Mouse (Mus musculus) intestine, embryonic 15.5 days (tissue): Measurements from ENCODE around the gene Iapp. TPM values are rescaled to one million over a fixed set of nuclear protein-coding genes. Genes with fewer than 3 reads are reported as not detected.
"Not testable (repeated sequence)": the region's sequence is repeated elsewhere in the genome, so short reads cannot be mapped to it uniquely, and the experiment has no call there.

Experiments
- ATAC-seq: fragments of 200-750 bp; cut with Nextera tagmentation; 2 replicates; pipeline ENCODE4 v1.8.0; 2017; ENCODE audit warnings: moderate TSS enrichment, moderate library complexity
- H3K27ac ChIP-seq: fragments of 300-500 bp; sonication (generic); 2 replicates; pipeline ENCODE4 v1.5.1; 2015; ENCODE audit warnings: mild to moderate bottlenecking, inconsistent platforms
- H3K27me3 ChIP-seq: fragments of 300-500 bp; sonication (generic); replicated peaks from 2 replicates; pipeline ENCODE4 v1.6.1; 2015; ENCODE audit warnings: inconsistent platforms
- H3K36me3 ChIP-seq: fragments of 300-500 bp; sonication (generic); 2 replicates; pipeline ENCODE4 v1.6.1; 2015; ENCODE audit warnings: inconsistent platforms
- H3K4me1 ChIP-seq: fragments of 300-500 bp; sonication (generic); replicated peaks from 2 replicates; pipeline ENCODE4 v1.6.1; 2015; ENCODE audit warnings: inconsistent platforms
- H3K4me2 ChIP-seq: fragments of 300-500 bp; sonication (generic); replicated peaks from 2 replicates; pipeline ENCODE4 v1.6.1; 2015; ENCODE audit warnings: mild to moderate bottlenecking, inconsistent platforms
- H3K4me3 ChIP-seq: fragments of 300-500 bp; sonication (generic); replicated peaks from 2 replicates; pipeline ENCODE4 v1.5.1; 2015; ENCODE audit warnings: inconsistent platforms
- H3K9ac ChIP-seq: fragments of 300-500 bp; sonication (generic); 2 replicates; pipeline ENCODE4 v1.6.1; 2015; ENCODE audit warnings: inconsistent platforms
- H3K9me3 ChIP-seq: fragments of 300-500 bp; sonication (generic); 2 replicates; pipeline ENCODE4 v1.6.1; 2016; ENCODE audit warnings: inconsistent platforms
- WGBS: fragments of 180-500 bp; shearing (Covaris S2); methylation state at CpG from one replicate; pipeline ENCODE4 v1.1.7; 2015; 5-methylcytosine and 5-hydroxymethylcytosine counted together
- polyA plus RNA-seq: library from polyadenylated mRNA; unstranded; fragments of >200 nt; fragmentation: Nextera tagmentation; extraction: Ambion mirVana; gene quantifications from 2 replicates; pipeline ENCODE4 v1.2.1, GENCODE M21; 2015

The Iapp gene
- polyA plus RNA-seq: 54.1 and 76.2 TPM in 2 replicates

- ATAC-seq: no peak
- no peak within 1 kb of the TSS for H3K27ac ChIP-seq
- H3K4me1 ChIP-seq: no peaks in the 10 kb centered on the region
- H3K4me3 ChIP-seq: no peak within 1 kb of the TSS
- no peaks in the 10 kb centered on the region for H3K27me3 ChIP-seq
- H3K9ac ChIP-seq: no peak within 1 kb of the TSS
- no peak within 1 kb of the TSS for H3K4me2 ChIP-seq
- WGBS: 59% methylated on average over 4 of the region's 4 CpGs
- H3K9me3 ChIP-seq: no peaks in the 10 kb centered on the region
- no peaks in the 10 kb centered on the region for H3K36me3 ChIP-seq
Observed at GRCm38 (mm10) chr6:142298098-142298497, at the start of gene Iapp. Gene Iapp, plus strand, starts transcription at chr6:142298423.

- WGBS: 84% methylated on average over 1 of the region's 1 CpGs
Observed at GRCm38 (mm10) chr6:142250738-142251307, 47.4 kb upstream of the Iapp start.

GRCm38 (mm10) chr6:142275721-142276442 lies 22.3 kb upstream of the Iapp start:
- no peak for ATAC-seq
- no peak overlapping the region for H3K27ac ChIP-seq
- WGBS: 5% methylated on average over 4 of the region's 4 CpGs
- H3K4me3 ChIP-seq: no peak overlapping the region
- no peaks in the 10 kb centered on the region for H3K27me3 ChIP-seq
- H3K4me1 ChIP-seq: no peaks in the 10 kb centered on the region
- H3K4me2 ChIP-seq: no peak overlapping the region
- no peak overlapping the region for H3K9ac ChIP-seq
- no peaks in the 10 kb centered on the region for H3K36me3 ChIP-seq
- H3K9me3 ChIP-seq: no peaks in the 10 kb centered on the region

More at GRCm38 (mm10) chr6:142250738-142251307, 47.4 kb upstream of the Iapp start:
- not testable (repeated sequence) for H3K27me3 ChIP-seq, H3K4me3 ChIP-seq, H3K27ac ChIP-seq, H3K36me3 ChIP-seq, ATAC-seq, H3K4me1 ChIP-seq, H3K4me2 ChIP-seq, H3K9me3 ChIP-seq, H3K9ac ChIP-seq

- Histone ChIP-seq H3K27me3 (no peaks in the 10 kb centered on the region), H3K9ac (no peak overlapping the region), H3K4me1 (no peaks in the 10 kb centered on the region), H3K4me2 (no peak overlapping the region), H3K9me3 (no peaks in the 10 kb centered on the region), H3K36me3 (no peaks in the 10 kb centered on the region), H3K4me3 (no peak overlapping the region), H3K27ac (no peak overlapping the region)
- WGBS: 58% methylated on average over 12 of the region's 12 CpGs
- ATAC-seq: peak; percentile 49; the same call in 1 of the 2 replicates
Observed at GRCm38 (mm10) chr6:142289413-142290118, 8.7 kb upstream of the Iapp start.

GRCm38 (mm10) chr6:142305076-142305475 lies 6.9 kb downstream of the Iapp start:
- H3K4me3 ChIP-seq: no peak overlapping the region
- no peaks in the 10 kb centered on the region for H3K36me3 ChIP-seq
- no peak overlapping the region for H3K27ac ChIP-seq
- H3K4me1 ChIP-seq: no peaks in the 10 kb centered on the region
- H3K27me3 ChIP-seq: no peaks in the 10 kb centered on the region
- no peak overlapping the region for H3K4me2 ChIP-seq
- no peak for ATAC-seq
- no peak overlapping the region for H3K9ac ChIP-seq
- no peaks in the 10 kb centered on the region for H3K9me3 ChIP-seq

- no peak for ATAC-seq
- Histone ChIP-seq H3K4me1 (no peaks in the 10 kb centered on the region), H3K4me2 (no peak overlapping the region), H3K4me3 (no peak overlapping the region), H3K36me3 (no peaks in the 10 kb centered on the region), H3K9ac (no peak overlapping the region), H3K9me3 (no peaks in the 10 kb centered on the region), H3K27ac (no peak overlapping the region), H3K27me3 (no peaks in the 10 kb centered on the region)
- WGBS: 84% methylated on average over 5 of the region's 5 CpGs
Observed at GRCm38 (mm10) chr6:142314285-142314684, 16.1 kb downstream of the Iapp start.

- no peaks in the 10 kb centered on the region for H3K36me3 ChIP-seq
- no peaks in the 10 kb centered on the region for H3K4me1 ChIP-seq
- H3K4me3 ChIP-seq: no peak overlapping the region
- no peak overlapping the region for H3K27ac ChIP-seq
- no peaks in the 10 kb centered on the region for H3K27me3 ChIP-seq
- ATAC-seq: no peak
- H3K9ac ChIP-seq: no peak overlapping the region
- no peaks in the 10 kb centered on the region for H3K9me3 ChIP-seq
- H3K4me2 ChIP-seq: no peak overlapping the region
Observed at GRCm38 (mm10) chr6:142317106-142317505, 18.9 kb downstream of the Iapp start.

GRCm38 (mm10) chr6:142322881-142323280 lies 24.7 kb downstream of the Iapp start, which contains the start of gene Slco1a5:
Gene Slco1a5, minus strand, starts transcription at chr6:142322981.
- no peaks in the 10 kb centered on the region for H3K27me3 ChIP-seq
- H3K4me3 ChIP-seq: no peak within 1 kb of the TSS
- no peak within 1 kb of the TSS for H3K4me2 ChIP-seq
- 20% methylated on average over 4 of the region's 4 CpGs for WGBS
- no peak within 1 kb of the TSS for H3K9ac ChIP-seq
- H3K27ac ChIP-seq: no peak within 1 kb of the TSS
- no peaks in the 10 kb centered on the region for H3K9me3 ChIP-seq
- ATAC-seq: no peak
- H3K4me1 ChIP-seq: no peaks in the 10 kb centered on the region
- H3K36me3 ChIP-seq: no peaks in the 10 kb centered on the region

- 68% methylated on average over 3 of the region's 3 CpGs for WGBS
- H3K27me3 ChIP-seq: no peaks in the 10 kb centered on the region
- no peak overlapping the region for H3K4me2 ChIP-seq
- H3K9ac ChIP-seq: no peak overlapping the region
- H3K9me3 ChIP-seq: no peaks in the 10 kb centered on the region
- no peak for ATAC-seq
- no peaks in the 10 kb centered on the region for H3K36me3 ChIP-seq
- no peak overlapping the region for H3K27ac ChIP-seq
- H3K4me3 ChIP-seq: no peak overlapping the region
- no peaks in the 10 kb centered on the region for H3K4me1 ChIP-seq
Observed at GRCm38 (mm10) chr6:142326598-142326997, 28.4 kb downstream of the Iapp start.

GRCm38 (mm10) chr6:142329201-142329600 lies 31.0 kb downstream of the Iapp start:
- H3K4me1 ChIP-seq: no peaks in the 10 kb centered on the region
- H3K36me3 ChIP-seq: no peaks in the 10 kb centered on the region
- H3K4me3 ChIP-seq: no peak overlapping the region
- no peak overlapping the region for H3K27ac ChIP-seq
- H3K9me3 ChIP-seq: no peaks in the 10 kb centered on the region
- 65% methylated on average over 1 of the region's 1 CpGs for WGBS
- H3K27me3 ChIP-seq: no peaks in the 10 kb centered on the region
- no peak overlapping the region for H3K4me2 ChIP-seq
- no peak for ATAC-seq
- H3K9ac ChIP-seq: no peak overlapping the region

- Histone ChIP-seq H3K36me3 (no peaks in the 10 kb centered on the region), H3K27ac (no peak overlapping the region), H3K9me3 (no peaks in the 10 kb centered on the region), H3K4me3 (no peak overlapping the region), H3K27me3 (no peaks in the 10 kb centered on the region), H3K9ac (no peak overlapping the region), H3K4me1 (no peaks in the 10 kb centered on the region), H3K4me2 (no peak overlapping the region)
- 71% methylated on average over 2 of the region's 2 CpGs for WGBS
- ATAC-seq: no peak
Observed at GRCm38 (mm10) chr6:142338961-142339360, 40.7 kb downstream of the Iapp start.

GRCm38 (mm10) chr6:142339576-142339975 lies 41.4 kb downstream of the Iapp start:
- WGBS: 31% methylated on average over 2 of the region's 2 CpGs
- no peaks in the 10 kb centered on the region for H3K27me3 ChIP-seq

More at GRCm38 (mm10) chr6:142339576-142339975, 41.4 kb downstream of the Iapp start:
- no peak for ATAC-seq
- no peak overlapping the region for H3K9ac ChIP-seq
- no peaks in the 10 kb centered on the region for H3K4me1 ChIP-seq
- H3K27ac ChIP-seq: no peak overlapping the region
- no peak overlapping the region for H3K4me2 ChIP-seq
- no peaks in the 10 kb centered on the region for H3K36me3 ChIP-seq
- H3K4me3 ChIP-seq: no peak overlapping the region
- no peaks in the 10 kb centered on the region for H3K9me3 ChIP-seq
